Mouse (Mus musculus) adrenal gland, postnatal 14 days (tissue): ENCODE results near the gene S100a11. TPM values are rescaled to one million over a fixed set of nuclear protein-coding genes. Genes with fewer than 3 reads are reported as not detected.

Source experiments
- DNase-seq: peaks from one replicate; pipeline ENCODE4 v3.0.0; 2021; ENCODE audit warnings: mixed read lengths
- total RNA-seq: library from RNA; stranded (reverse); gene quantifications from 2 replicates; pipeline ENCODE4 v1.2.3, GENCODE M21; 2021

S100a11 gene
- total RNA-seq, 1 experiment from 2014 or later, result 217 TPM

DNA sequence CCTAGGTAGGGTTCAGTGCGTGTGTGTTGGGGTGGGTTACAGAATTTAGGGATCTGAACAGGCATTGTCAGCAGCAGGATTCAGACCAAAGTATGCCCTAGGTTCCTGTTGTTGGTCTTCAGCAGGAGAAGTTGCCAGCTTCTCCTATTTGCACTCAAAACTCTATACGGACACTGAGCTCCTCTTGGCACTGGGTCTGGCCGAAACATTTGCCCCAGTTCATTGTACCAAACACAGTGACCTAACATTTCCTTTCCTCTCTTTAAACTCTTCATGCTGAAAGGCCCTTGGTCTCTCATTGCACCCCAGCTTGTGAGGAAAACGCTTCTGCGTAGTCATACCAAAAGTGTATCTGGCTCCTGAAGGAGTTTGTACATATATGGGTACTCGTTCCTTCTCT, 39.7 kb downstream of the S100a11 start:
- no peak for DNase-seq

DNA sequence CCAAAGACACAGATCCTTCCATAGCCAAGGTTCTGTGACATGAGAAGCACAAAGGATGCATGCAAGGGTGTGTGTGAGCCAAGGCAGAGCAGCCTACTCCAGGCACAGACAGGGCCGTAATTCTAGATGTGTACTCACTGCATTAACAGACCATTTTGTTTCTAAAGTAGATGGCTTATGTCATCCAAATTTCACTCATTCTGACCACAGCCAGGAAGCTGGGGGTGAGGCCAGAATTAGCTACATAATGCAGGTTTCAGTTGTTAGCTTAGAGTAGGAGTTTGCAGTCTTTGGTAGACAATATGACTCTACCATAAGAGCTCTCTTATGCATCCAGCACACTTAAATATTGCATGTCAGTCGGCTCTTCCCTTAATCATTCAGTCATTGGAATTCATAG, 42.1 kb downstream of the S100a11 start:
- DNase-seq, result no peak

DNA sequence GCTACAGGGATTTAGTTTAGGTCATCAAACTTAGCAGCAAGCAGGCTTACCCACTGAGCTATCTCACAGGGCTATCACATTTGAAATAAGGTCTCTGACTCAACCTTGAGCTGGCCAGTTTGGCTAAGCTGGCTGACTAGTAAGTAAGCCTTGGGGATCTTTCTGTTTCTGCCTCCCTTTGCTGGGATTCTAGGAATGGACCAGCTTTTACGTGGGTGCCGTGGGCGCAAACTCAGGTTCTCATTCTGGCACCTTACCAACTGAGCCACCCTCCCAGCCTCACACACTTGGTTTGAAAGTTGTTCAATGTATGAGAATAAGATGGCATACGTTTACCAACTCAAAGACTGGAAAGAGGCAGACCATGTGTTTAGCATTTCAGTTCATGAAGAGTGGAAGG, 42.9 kb downstream of the S100a11 start:
- DNase-seq, result no peak

DNA sequence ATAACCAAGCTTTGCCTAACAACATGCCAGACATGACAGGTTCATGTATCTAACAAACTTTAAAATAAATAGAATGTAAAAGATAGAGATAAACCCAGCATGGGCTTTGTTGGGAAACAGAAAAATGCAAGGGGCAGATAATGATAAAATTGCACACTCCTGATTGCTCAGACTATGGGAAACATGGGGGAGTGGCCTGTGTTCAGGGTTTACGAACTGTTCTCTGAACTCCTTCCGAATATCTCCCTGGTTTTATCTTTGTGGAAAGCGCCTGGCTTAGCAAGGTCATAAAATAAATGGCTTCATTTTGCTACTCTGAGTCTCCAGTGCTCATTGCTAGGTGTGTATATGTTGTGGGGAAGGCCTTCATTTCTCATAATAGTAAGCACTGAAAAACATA, 46.6 kb downstream of the S100a11 start:
- no peak for DNase-seq

DNA sequence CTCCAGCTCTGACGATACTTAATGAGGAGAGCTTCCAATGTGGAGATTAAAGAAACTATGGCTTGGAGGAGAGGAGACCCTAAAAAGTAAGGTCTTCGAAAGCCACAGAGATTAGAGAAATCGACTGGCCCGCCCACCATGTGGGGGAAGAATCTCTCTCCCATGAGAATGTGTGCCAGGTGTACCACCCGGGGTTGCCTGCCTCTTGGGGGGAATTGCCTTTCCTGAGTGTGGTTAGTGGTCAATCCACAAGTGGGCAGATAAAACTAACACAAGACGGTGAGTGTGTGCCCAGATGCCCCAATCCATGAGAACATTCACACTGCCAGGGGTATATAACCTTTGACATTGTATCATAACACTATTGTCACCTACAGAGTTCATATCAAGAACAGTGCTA, 47.4 kb downstream of the S100a11 start:
- DNase-seq, result no peak

DNA sequence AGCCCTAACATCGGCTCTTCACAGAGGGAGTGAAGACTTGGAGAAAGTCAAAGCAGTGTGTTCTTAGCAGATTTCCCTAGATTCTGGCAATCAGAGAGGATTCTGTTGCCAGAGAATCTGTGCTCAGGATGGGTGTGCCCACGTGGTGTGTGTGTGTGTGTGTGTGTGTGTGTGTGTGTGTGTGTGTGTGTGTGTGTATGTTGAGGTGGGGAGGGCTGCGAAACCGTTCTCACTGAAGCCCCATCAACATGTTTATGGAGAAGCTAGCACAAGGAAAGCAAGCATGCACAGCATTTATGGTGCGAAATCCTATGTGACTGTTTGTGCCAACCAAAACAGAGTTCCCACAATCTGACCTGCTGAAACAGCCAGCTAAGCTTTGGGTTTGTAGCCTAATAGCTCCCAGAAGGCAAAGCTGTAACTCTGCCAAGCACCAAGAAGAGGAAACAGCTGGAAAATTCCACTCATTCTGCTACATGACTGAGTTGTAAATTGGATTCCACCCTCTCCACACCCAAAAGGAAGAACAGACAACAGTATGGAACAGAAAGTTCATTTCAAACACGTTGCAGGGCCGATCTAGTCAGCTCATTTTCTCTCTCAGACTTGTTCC, 48.2 kb downstream of the S100a11 start:
- peak; percentile 70 for DNase-seq

DNA sequence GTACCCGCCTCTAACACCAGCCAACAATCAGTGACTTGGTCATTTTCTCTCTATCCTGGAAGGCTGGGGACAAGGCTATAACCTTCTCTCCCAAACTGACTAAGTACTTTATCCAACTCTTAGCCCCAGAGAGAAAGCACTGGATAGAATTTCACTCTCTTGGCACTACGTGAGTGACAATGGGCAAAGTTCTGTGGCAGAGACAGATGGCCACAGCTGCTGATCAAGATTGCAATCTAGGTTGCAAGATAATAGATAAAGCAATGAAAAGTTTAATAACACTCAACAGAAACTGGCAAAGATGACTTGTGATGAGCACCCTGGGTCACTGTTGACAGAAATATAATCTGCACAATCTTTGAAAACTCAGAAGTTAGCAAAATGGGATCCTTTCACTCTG, 48.8 kb downstream of the S100a11 start:
- DNase-seq, result no peak

DNA sequence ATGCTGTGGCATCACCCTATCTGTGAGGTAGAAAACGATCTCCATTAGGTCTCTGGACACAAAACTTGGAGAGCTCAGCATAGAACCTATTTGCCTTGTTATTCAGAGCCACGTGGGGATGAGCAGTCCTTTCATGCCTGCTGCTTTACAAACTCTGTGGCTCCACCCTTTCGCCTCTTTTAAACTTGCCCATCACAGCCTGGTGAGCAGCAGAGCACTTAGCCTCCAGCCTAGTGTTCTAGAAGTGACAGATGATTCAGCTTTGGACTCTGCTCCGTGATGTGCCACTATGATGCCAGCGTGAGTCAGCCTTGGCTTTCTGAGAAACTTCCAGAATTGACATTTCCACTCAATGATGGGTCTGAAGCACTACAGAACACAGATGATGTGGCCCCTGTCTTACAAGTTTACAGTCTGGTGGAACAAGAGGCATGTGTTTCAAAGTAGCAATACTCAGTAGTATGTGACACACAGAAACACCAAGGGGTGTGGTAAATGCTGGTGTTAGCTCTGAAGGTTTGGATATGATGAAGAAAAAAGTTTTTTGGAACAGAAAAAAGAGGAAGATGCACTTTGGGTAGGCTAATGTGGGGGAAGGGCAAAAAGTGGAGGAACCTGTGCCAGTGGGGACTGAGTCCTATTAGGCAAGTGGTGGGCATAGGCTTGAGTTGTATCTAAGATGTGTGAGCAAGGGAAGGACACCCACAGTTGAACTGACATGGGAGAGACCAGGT, 51.9 kb downstream of the S100a11 start:
- DNase-seq, result peak; percentile 45

Other genes starting within 250 kb of the S100a11 start
- gene Flg, start 247.0 kb upstream of the S100a11 start, total RNA-seq, result not detected in 2 replicates
- not detected in 2 replicates for gene Hrnr, start 200.7 kb upstream of the S100a11 start, total RNA-seq
- gene Rptn, start 126.8 kb upstream of the S100a11 start, total RNA-seq, result not detected in 2 replicates
- gene Tchh, start 78.2 kb upstream of the S100a11 start, total RNA-seq, result 0.34 and 0.37 TPM in 2 replicates
- gene Tchhl1, start 51.7 kb upstream of the S100a11 start, total RNA-seq, result 0.15 TPM in 1 of 2 replicates, not detected in the other
- 166 and 194 TPM in 2 replicates for gene S100a10, start 34.6 kb downstream of the S100a11 start, total RNA-seq
- 0.56 and 1.4 TPM in 2 replicates for gene Tdpoz2, start 132.2 kb downstream of the S100a11 start, total RNA-seq
- gene Tdpoz1, start 155.8 kb downstream of the S100a11 start, total RNA-seq, result not detected in 2 replicates
- gene Gm37596, start 172.6 kb downstream of the S100a11 start, total RNA-seq, result not detected in 2 replicates